Mouse (Mus musculus) cerebellum, postnatal 10 days (tissue): ENCODE data around the gene Ubtd2.
"Not testable (repeated sequence)": the region's sequence is repeated elsewhere in the genome, so short reads cannot be mapped to it uniquely, and the experiment has no call there.

Experiments used
- DNase-seq, 2 experiments: peaks; one replicate each; pipeline ENCODE4 v3.0.0; 2021; ENCODE audit warnings: mixed read lengths in 2 of 2

Ubtd2 gene

GRCm38 (mm10) chr11:32471925-32472324 is 16.8 kb downstream of the Ubtd2 start:
- DNase-seq: no peak

GRCm38 (mm10) chr11:32474725-32475124 is 19.6 kb downstream of the Ubtd2 start:
- no peak for DNase-seq

GRCm38 (mm10) chr11:32475487-32476236 is 20.5 kb downstream of the Ubtd2 start:
- no peak for DNase-seq

GRCm38 (mm10) chr11:32481525-32481924 is 26.4 kb downstream of the Ubtd2 start:
- DNase-seq: peak in 1 of 2 experiments; percentile 34

DNA sequence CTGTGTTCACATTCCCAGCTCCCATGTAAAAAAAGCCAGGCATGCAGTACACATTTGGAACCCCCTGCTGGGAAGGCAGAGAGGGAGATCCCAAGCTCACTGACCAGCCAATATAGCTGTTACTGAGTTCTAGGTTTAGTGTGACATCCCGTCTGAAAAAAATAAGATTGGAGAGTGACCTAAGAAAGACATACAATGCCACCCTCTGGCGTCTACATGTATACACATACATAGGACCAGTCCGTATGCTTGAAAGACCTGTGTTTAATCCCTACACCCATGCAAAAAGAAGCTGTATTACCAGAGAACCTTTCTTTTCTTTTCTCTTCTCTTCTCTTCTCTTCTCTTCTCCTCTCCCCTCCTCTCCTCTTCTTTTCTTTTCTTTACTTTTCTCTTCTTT is 30.1 kb downstream of the Ubtd2 start:
- peak; percentile 12 to 18 for DNase-seq

- no peak for DNase-seq
Observed at GRCm38 (mm10) chr11:32486621-32487020, 31.5 kb downstream of the Ubtd2 start.

GRCm38 (mm10) chr11:32487501-32487900 is 32.3 kb downstream of the Ubtd2 start:
- no peak for DNase-seq

DNA sequence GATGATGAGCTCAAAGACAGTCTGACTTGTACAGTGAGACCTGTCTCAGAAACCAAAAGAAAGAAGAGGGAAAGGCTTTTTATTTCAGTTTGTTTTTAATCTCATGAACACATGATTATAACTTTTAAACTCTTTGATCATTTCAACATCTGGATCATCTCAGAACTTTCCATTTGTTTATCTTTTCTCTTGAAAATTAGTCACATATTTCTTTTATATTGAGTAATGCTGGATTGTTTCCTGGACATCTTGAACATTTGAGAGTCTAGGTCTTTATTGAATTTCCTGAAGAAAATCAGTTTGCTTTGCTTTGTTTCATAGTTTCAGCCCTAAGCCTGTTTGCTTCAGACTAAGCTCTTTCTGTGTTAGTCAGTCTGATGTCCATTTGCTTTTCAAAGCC is 33.2 kb downstream of the Ubtd2 start:
- no peak for DNase-seq

- DNase-seq: no peak
Observed at GRCm38 (mm10) chr11:32488808-32489670, 33.9 kb downstream of the Ubtd2 start.

DNA sequence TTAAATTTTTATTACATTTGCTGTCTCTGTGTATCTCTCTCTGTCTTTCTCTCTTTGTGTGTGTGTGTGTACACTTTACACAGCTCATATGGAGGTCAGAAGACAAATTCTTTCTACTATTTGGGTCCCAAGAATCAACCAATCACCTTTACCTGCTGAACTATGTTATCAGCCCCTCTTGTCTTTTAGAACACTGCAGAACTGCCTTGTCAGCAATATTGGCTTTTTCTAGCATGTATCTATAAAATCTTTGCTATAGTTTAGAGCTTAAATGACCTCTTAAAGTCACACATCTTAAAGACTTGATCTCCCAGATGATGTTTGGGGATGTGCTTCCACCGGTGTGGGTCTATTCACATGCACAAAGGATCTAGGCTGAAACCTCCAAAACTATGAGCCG is 35.9 kb downstream of the Ubtd2 start:
- DNase-seq: no peak

DNA sequence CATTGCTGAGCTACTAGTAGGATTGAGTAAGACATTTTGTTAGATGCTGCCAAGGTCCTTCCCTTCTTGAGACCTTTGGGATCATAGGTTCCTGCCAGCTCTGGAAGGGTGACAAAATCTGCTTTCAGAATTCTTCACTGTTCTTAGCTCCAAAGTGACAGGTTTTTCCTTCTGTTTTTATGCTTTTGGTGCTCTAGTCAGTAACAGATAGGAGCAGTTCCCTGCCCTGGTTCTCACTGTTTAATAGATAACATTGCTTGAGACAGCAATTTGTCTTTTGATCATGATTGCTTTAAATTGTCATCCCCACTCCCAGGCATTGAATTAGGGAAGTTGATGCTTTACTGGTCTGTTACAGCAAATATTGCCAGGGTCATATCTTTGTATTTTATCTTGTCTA is 38.1 kb downstream of the Ubtd2 start:
- DNase-seq: peak; percentile 20 to 31

- no peak for DNase-seq
Observed at GRCm38 (mm10) chr11:32495283-32495682, 40.1 kb downstream of the Ubtd2 start.

GRCm38 (mm10) chr11:32498757-32499535 is 43.8 kb downstream of the Ubtd2 start:
- DNase-seq: peak; percentile 77 to 79

- no peak for DNase-seq
Observed at GRCm38 (mm10) chr11:32499931-32500330, 44.8 kb downstream of the Ubtd2 start.

GRCm38 (mm10) chr11:32503711-32504110 is 48.5 kb downstream of the Ubtd2 start:
- no peak for DNase-seq

DNA sequence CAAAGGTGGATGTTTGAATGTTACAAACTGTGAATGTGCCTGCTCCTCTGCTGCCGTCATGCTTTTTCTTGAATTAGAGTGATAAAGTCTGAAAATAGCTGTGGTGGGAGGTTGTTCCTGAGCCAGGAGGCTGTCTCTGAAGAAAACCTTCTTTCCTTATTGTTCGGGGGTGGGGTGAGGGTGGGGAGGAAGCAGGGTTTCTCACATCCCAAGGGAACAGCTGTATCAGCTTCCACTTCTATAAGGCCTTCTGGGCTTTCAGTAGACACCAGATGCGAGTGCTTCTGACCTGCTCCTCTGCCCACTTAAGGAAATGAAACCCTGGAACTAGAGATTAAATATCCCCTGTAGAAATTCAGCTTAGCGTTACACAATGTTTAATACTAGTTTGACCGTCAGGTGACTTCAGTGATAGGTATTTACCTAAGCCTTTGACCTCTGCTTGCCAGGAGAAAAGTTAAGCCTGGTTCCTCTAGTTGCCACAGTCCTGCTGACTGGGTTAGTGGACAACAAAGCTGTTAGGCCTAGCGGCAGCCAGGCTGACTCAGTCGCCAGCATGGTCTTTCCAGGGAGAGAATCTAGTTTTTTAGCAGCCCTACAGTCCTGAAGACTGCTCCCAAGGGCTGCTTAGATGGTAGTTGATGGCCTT is 50.0 kb downstream of the Ubtd2 start:
- no peak for DNase-seq

DNA sequence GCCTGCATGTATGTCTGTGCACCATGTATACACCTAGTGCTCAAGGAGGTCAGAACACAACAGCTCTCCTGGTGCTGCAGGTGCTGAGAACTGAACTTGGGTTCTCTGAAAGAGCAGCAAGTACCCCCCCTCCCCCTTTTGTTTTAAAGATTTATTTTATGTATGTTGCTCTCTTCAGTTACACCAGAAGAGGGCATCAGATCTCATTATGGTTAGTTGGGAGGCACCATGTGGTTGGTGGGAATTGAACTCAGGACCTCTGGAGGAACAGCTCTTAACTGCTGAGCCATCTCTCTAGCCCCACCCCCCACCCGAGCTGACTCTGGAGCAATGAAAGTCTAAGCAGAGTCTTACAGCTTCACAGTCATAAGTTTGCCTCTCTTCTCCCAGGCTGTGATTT is 55.8 kb downstream of the Ubtd2 start:
- no peak for DNase-seq

DNA sequence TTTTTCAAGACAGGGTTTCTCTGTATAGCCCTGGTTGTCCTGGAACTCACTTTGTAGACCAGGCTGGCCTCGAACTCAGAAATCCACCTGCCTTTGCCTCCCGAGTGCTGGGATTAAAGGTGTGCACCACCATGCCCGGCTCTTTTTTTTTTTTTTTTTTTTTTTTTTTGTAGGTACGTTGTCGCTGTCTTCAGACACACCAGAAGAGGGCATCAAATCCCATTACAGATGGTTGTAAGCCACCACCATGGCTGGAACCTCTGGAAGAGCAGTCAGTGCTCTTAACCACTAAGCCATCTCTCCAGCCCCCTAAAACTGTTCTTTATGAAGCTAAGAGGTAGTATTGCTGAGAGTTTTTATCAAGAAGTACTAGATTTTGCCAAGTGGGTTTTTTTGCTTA is 59.7 kb downstream of the Ubtd2 start:
- DNase-seq: not testable (repeated sequence)

- peak; percentile 40 to 42 for DNase-seq
Observed at GRCm38 (mm10) chr11:32516091-32516490, 60.9 kb downstream of the Ubtd2 start.

- peak; percentile 52 to 61 for DNase-seq
Observed at GRCm38 (mm10) chr11:32516916-32517712, 61.9 kb downstream of the Ubtd2 start.

- DNase-seq: no peak
Observed at GRCm38 (mm10) chr11:32518770-32519169, 63.6 kb downstream of the Ubtd2 start.

- DNase-seq: no peak
Observed at GRCm38 (mm10) chr11:32519354-32519753, 64.2 kb downstream of the Ubtd2 start.
